Mouse (Mus musculus): ENCODE results near the gene Ttll9. TPM values are rescaled to one million over a fixed set of nuclear protein-coding genes. Genes with fewer than 3 reads are reported as not detected.
A peak's percentile ranks its signal among the peaks of the same experiment; 100 is the strongest.

The Ttll9 gene
- polyA plus RNA-seq (2012; rRNA removed): 0.12 TPM in 1 of 2 replicates, not detected in the other

DNA sequence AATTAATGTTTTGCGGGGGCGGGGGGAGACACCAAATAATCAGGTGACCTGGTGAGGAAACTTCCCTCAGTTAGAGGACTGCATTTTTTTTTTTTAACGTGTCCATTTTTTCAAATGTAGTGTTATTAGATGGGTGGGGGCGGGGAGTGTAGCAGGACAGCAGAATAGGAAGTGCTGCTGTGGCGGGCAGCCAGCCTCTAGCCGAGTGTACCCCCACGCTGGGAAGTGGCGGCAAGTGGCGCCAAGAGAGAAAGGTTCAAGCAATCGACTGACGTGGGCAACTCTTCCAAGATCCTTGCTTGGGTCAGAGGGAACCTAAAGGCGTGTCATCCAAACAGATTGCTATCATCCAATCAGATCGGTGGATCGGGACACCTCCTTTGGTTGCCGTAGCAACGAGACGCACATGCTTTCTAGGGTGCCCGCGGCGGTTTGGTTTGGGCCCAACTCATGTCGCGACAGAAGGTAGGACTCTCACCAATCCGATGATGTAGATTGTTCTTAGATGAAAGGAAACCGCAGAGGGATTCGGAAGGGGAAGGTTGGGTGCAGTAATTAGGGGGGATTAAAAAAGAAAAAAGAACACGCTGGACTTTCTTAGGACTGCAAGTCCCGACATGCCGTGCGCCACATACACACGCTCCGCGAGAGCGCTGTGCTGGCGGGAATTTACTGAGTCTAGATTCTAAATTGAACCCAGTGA lies at the start of gene Ttll9:
TSS of gene Ttll9 (plus strand) at position 395 of the 703 bp plus-strand sequence.
- DNase-seq (ENCODE audit: low read depth, low spot score): peak; percentile 10
- 3% methylated on average over 34 of the region's 34 CpGs for WGBS

DNA sequence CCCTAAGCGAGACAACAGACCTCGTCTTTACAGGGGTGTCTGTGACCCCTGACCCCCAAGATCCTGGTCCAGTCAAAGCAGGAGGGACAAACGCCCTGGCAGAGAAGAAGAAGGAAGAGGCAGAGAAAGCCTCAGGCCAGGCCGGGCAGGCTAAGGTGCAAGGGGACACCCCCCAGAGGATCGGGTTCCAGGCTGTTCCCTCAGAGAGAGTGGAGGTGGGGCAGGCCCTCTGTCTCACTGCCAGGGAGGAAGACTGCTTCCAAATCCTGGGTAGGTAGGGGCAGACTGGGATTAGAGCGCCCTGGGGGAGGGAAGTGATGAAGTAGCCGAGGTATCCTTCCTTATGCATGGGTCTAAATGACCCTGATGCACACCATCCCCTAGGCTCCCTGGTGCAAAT lies 48.8 kb upstream of the Ttll9 start:
- WGBS: 40% methylated on average over 7 of the region's 7 CpGs
- DNase-seq (ENCODE audit: low read depth, low spot score): no peak

DNA sequence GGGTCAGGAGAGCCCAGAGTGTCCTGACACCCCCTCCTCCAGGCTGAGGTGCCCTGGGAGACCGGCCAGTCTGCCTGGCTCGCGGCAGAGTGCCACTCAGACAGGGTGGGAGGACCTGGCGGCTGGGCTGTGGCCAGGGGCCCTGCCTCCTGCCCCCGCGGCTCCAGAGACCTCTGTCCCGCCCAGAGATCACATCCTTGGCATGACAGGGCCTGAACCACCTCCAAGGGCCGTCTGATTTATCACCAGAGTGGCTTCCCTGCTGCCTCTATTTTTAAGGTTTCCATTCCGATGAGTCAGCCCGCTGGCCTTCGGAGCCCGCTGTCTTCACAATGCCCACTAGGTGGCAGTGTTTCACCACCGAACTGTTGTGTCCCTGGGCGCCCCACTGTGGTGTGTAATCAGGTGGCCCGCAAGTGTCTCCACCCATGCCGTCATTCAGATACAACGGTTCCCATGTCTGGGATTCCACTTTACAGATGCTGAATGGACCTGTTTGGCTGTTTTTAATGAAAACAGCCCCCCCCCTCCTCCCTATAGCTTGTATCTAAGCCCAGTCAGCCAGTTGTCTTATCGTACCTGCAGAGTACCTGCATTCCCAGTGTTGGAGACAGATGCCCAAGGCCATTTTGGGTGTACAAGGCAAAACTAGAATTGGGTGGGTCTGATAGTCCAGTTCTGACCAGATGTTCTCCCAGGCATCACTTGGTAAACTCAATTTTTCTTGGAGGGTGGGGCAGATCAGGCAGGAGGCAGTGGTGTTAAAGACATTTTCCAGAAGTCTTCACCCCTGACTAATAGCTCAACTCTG lies 47.8 kb upstream of the Ttll9 start:
- WGBS: under 1% methylated on average over 18 of the region's 18 CpGs
- DNase-seq (ENCODE audit: low read depth, low spot score): peak; percentile 57

DNA sequence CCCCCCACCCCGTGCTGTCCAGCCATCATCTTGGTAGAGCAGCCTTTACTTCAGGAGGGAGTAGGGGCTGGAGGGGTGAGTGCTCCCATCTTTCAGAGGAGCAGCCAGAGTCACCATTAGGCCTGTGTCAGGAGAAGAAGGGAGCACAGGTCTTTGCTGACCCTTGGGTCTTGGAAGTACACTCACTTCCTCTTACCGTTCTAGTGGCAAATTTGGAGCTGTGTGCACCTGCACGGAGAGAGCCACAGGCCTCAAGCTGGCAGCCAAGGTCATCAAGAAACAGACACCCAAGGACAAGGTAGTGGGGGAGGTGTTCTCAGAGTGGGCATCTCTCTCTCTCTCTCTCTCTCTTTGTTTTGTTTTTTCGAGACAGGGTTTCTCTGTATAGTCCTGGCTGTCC lies 46.8 kb upstream of the Ttll9 start:
- DNase-seq (ENCODE audit: low read depth, low spot score): no peak
- 49% methylated on average over 4 of the region's 4 CpGs for WGBS

DNA sequence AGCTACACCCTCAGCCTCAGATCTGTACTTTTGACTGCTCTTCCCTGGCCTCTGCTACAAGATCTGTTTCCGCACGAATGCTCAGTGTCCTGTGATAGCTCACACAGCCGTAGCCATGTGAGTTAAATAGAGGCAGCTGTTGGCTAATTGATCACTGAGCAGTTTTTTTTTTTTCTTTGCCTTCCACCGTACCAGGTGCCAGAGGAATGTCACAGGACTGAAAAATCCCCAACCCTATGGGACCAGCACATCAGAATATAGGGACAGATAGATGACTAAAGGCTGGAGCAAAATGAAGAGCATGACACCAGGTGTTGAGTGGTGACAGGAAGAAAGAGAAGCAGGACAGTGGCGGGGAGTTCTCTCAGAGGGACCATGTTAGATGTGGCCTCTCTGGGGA lies 46.2 kb upstream of the Ttll9 start:
- no peak for DNase-seq (ENCODE audit: low read depth, low spot score)
- WGBS: 62% methylated on average over 5 of the region's 5 CpGs

DNA sequence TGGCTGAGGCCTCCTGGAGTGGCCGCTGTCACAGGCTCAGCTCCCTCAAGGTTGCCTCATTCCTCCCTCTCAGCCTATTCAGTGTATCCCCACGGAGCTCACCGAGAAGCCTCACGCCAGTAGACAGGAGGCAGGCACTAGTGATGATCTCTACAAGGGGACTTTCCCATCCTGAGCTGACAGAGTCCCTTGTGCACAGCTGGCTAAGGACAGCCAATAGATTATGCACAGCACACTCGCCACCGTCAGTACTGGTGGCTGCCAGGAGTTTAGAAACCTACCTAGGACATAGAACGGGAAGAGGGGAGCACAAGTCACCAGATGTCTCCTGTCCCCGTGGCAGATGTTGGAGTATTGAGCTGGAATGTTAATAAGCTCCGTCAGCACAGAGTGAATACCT lies 44.6 kb upstream of the Ttll9 start:
- WGBS: 51% methylated on average over 9 of the region's 9 CpGs
- DNase-seq (ENCODE audit: low read depth, low spot score): no peak

DNA sequence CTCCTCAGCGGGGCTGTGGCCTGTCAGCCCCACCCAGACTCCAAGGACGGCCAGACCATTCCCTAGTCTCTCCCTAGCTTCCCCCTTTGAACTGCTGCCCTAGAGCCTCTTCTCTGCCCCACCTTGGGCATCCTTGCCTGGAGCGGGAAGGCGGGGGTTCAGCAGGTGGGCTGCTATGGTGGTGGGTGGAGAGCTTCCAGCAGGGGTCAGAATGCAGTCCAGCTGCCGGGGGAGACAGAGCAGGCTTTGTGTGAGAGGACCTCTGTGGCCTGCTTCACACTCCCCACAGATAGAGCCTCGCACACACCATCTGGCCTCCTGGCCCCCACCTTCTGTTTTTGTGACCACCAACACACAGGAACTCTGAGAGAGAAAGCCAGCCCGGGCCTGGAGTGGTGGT lies 39.9 kb upstream of the Ttll9 start:
- no peak for DNase-seq (ENCODE audit: low read depth, low spot score)
- 50% methylated on average over 7 of the region's 7 CpGs for WGBS

DNA sequence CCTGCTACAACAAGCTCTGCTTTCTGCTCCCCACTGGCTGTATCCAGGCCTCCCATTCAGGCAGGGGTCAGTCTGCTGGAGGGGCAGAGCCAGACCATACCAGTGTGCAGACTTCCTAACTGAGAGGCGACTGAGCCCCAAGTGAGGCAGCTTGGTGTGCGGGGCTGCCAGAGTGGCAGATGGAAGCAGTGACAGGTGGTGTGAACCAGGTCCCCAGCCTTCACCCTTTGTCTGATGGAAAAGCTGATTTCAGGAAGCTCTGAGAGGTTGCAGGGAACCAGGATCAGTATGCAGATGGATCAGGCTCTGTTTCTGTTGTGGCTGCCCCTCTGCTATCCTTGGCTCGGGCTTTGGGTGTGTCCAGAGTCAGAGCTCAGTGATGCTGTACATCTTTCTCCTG lies 38.7 kb upstream of the Ttll9 start:
- no peak for DNase-seq (ENCODE audit: low read depth, low spot score)
- WGBS: 74% methylated on average over 3 of the region's 3 CpGs

DNA sequence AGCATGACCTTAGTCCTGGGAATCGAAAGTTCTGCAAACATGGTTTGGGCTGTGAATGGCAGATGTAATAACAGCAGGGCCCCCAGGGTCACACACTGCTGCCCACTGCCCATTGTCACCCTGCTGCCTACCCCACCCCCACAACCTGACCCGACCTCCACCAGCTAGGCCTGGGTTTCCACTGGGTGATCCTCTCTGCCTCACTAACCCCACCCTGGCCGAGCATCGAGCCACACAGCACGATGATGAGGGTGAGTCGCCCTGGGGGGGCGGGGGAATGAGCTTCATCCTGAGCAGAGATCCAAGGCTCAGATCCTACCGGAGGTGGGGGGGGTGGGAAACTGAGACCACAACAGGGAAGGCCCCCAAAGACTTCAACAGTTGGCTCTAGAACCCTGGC lies 38.2 kb upstream of the Ttll9 start:
- no peak for DNase-seq (ENCODE audit: low read depth, low spot score)
- 55% methylated on average over 8 of the region's 8 CpGs for WGBS

DNA sequence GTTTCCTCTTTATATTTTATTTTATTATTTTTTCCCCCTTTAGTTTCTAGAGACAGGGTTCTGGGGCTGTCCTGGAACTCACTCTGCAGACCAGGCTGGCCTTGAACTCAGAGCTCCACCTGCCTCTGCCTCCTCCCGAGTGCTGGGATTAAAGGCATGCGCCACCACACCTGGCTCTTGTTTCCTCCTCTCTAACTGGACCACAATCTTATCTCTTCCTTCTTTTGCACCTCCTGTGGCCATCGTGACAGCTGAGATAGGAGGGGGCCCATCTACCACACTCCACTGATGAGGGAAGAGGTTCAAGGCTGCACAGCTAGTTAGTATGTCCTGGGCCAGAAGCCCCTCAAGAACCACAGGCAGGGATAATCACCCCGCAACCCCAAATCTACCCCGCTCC lies 37.7 kb upstream of the Ttll9 start:
- WGBS: 63% methylated on average over 5 of the region's 5 CpGs
- DNase-seq (ENCODE audit: low read depth, low spot score): no peak

DNA sequence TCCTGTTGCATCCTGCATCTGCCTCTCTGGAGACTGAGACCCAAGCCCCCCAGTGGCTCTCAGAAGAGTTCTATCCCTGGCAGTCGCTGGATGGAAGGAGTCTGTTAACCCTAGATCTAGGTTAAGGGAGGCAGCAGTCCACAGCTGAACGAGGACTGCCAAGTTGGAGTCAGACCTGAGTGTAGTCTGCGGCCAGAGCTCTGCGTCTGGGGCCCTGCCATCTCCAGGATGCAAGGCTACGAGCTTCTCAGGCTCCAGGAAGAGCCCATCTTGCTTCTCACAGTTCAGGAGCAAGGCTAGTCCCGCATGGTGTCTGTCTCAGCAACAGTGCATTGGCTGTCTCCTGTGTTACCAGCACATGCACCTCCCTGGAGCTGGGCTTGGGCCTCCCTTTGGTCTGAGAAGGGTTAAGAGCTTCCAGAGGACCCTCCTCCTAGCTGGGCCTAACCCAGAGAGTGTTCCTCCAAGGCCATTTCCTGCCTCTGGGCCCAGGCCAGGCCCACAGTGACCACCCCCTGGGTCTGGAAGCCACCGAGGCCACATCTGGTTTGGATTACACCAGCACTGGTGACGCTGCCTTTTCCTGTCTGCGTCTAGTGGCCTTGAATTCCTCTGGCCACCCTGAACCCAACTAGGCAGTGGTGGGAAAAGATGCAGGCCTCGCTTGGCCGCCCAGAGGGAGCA lies 37.0 kb upstream of the Ttll9 start:
- no peak for DNase-seq (ENCODE audit: low read depth, low spot score)
- WGBS: 53% methylated on average over 11 of the region's 11 CpGs

DNA sequence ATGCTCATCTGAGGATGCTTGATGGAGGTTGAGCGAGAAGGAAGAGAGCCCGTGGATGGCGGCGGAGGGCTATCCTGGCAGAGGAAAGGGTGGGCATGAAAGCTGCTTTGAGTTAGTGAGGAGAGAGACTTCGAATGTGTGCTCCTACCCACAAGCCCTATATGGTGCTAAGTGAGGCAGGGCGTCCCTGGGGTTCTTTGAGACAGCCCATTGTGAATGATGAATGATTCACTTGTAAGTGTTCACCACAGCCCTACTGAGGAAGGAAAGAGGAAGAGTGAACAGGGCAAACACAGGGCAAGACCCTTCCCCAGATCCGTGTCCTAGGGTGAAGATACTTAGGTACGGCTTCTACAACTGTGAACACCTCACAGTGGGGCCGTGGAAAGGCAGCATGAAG lies 35.4 kb upstream of the Ttll9 start:
- 78% methylated on average over 9 of the region's 9 CpGs for WGBS

DNA sequence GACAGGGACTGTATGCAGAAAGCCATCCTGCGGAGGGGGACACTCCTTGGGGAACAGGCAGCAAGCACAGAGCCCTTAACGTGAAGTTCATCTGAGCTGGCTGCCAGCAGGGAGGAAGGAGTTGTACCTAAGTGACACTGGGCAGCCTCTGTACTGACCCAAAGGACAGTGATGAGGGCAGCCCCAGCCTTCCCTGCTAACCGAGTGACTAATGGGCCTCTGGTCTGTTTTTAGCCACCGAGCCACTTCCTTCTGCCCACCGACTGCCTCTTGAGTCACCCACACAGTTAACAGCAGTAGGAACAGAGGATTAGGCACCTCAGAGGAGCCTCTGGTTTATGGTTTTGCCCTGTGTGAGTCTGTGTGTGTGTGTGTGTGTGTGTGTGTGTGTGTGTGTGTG lies 34.9 kb upstream of the Ttll9 start:
- no peak for DNase-seq (ENCODE audit: low read depth, low spot score)
- WGBS: 50% methylated on average over 5 of the region's 5 CpGs

More for the DNA sequence above, 35.4 kb upstream of the Ttll9 start:
- no peak for DNase-seq (ENCODE audit: low read depth, low spot score)

DNA sequence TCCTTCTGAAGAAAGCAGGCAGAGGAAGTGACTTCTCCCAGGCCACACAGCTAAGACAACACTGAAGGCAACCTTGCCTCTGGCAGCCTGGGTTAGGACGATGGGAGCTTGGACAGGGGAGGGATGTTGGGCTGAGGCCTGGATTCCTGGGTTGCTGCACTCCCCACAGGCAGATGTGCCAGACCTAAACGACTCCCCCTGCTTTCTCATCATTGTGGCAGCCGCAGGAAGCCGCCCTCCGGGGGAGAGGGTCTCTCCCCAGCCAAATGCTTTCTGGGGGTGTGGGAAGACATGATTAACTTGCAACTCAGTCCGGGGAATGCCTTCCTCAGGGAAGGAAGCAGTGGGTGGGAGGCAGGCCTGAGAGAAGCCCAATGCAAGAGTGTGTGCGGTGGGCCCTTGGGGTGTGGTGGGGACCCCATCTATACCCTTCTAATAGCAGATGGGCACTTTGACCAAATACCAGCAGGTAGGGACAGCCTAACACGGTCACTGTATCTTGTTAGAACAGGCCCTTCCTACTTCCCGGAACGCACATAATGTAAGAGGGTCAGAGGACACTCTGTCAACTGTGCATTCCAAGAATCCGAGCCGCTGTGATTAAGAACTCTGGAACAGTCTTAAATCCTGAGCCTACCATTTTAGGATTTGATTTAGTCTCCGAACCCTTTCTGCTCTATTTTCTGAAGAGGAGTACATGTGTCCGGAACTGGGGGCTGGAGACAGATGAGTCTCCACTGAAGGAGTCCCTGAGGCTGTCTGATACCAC lies 33.9 kb upstream of the Ttll9 start:
- WGBS: 64% methylated on average over 14 of the region's 14 CpGs
- no peak for DNase-seq (ENCODE audit: low read depth, low spot score)

DNA sequence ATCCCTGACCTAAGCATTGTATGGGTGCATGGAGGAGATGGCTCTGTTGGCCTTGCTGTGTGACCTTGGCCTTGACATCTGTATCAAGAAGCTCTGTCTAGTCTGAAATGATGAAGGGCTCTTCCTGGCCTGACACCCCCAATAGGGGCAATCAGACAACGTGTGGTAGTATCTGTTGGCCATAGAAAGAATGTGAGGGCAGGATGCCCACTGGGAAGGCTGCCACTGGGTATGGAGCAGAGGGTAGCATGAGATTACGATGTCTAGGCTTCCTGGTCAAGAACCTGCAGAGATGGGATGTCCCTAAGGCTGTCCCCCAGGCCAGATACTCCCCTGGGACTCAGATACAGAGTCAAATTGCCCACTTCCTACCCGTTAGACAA lies 33.3 kb upstream of the Ttll9 start:
- 55% methylated on average over 3 of the region's 3 CpGs for WGBS
- no peak for DNase-seq (ENCODE audit: low read depth, low spot score)

DNA sequence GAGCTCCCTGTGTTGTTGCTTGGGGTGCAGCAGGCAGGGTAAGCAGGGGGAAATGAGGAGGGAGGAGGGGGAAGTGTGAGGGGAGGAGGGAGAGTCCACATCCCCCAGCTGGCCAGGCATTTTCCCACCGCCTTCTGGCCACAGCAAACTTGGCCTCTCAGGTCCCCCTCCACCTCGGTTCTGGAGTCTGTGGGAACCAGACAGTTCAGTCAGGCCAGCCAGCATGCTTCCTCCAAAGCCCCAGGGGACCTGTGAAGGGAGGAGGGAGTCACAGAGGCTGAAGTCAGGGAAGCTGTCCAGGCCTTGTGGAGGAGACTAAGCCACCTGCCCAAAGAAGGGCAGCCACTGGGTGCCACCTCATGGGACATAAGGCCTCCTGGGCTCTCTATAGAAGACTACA lies 32.0 kb upstream of the Ttll9 start:
- WGBS: 36% methylated on average over 2 of the region's 2 CpGs
- DNase-seq (ENCODE audit: low read depth, low spot score): no peak

DNA sequence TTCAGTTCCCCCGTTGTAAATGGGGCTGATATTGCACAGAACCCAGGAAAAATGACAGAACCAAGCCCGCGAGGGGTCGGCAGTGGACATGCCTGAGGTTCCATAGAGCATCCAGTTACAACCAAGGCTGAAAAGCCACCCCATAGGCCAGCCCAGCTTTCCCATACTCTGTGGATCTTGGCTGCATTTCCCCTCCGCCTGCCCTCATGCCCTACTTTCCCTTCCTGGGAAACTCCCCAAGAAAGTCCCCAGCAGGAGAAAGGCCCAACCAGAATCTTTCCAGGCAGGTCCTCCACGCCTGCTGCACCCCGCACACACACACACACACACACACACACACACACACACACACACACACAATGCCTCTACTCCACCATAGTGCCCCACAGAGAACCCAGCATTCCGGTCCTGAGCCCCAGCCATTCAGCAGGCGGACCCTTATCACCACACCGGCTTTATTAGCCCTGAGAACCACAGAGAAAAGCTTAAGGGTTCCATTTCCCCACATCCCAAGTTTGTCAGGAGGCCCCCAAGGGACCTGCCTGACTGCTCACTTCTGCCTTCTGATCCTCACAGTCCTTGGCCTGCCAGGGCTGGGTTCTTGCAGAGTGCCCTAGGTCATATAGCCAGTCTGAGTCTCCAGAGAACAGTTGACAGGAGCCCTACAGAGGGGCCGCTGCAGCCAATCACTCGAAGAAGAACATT lies 30.7 kb upstream of the Ttll9 start:
- no peak for DNase-seq (ENCODE audit: low read depth, low spot score)
- WGBS: 53% methylated on average over 12 of the region's 12 CpGs

DNA sequence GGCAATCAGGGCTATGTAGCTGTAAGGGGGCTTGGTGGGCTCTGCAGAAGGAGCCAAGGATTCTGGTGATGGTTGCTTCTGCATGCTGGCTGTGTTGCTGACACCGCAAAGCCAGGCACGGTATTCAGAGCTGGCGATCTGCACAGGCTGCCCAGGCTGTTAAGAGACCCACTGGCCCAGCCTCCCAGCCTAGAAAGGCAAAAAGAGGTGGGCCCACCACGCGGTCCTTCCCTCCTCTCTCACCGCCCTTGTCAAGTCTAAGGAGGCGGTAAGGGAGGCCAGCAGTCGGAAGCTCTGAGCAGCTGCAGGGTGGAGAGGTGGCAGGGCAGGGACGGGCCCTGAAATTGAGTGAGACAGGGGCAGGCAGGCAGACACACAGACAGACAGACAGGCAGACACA lies 29.2 kb upstream of the Ttll9 start, which contains the start of gene Foxs1:
TSS of gene Foxs1 (minus strand) at position 161 of the 400 bp plus-strand sequence.
- DNase-seq (ENCODE audit: low read depth, low spot score): no peak
- WGBS: 20% methylated on average over 9 of the region's 9 CpGs

DNA sequence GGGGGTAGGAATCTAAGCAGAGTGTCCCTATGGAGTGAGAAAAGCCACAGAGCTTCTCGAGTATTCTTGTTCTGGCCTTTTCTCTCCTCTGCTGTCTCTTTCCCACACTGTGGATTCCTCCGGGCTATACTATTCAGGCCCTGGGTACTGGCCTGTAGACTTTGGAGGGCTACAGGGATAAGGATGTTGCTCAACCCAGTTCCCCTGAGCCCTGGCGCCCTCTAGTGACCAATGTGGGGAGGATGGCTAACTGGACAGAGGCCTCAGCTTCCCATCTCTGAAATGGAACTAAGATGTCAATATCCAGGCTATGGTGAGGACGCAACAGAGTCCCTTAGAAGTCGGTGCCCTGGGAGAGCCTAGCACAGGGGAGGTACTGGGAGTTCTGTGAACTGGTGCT lies 28.7 kb upstream of the Ttll9 start:
- no peak for DNase-seq (ENCODE audit: low read depth, low spot score)
- WGBS: 28% methylated on average over 5 of the region's 5 CpGs

Data from large intestine, adult 2 months (tissue).